Mouse (Mus musculus) neutrophil, adult 5-6 weeks (primary cell): Measurements from ENCODE around the gene Gli2. TPM values are rescaled to one million over a fixed set of nuclear protein-coding genes. Genes with fewer than 3 reads are reported as not detected.

Experiments used
- ATAC-seq: fragments of 151-379, 151-347 bp; 2 replicates; pipeline ENCODE4 v1.8.0; 2017; ENCODE audit warnings: mild to moderate bottlenecking, moderate TSS enrichment; ENCODE audit not compliant: insufficient number of reproducible peaks, poor library complexity, low FRiP score, severe bottlenecking; ENCODE audit errors: extremely low read depth
- total RNA-seq: library from RNA; stranded (forward); fragments of 200-1000 nt; gene quantifications from 2 replicates; pipeline ENCODE4 v1.2.3, GENCODE M21; 2017

Gli2 gene
- total RNA-seq, 1 experiment from 2014 or later, result not detected

DNA sequence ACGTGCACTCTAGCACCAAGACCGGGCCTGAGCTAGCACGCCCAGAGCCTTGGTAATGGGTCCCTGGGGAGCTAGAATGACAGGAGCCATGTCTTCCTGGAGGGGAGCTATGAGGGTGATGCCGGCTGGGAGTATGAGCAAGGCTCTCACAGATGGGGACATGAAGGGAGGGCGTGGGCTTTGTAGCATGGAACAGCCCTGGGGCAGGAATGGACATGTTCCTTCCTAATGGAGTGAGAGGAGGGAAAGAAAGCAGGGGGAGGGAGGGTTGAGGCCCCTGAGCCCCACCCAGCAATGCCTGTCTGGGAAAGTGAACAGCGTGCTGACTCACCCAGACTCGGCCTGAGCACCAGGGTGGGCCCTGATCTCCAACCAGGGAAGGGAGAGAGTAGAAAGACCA is 179.9 kb downstream of the Gli2 start:
- no peak for ATAC-seq

- ATAC-seq, result no peak
These were observed 188.7 kb downstream of the Gli2 start for GRCm38 (mm10) chr1:118864735-118865134.

GRCm38 (mm10) chr1:118864031-118864430 is 189.4 kb downstream of the Gli2 start:
- no peak for ATAC-seq

GRCm38 (mm10) chr1:118858101-118858500 is 195.3 kb downstream of the Gli2 start:
- ATAC-seq, result no peak

- ATAC-seq, result no peak
These were observed 222.8 kb downstream of the Gli2 start for GRCm38 (mm10) chr1:118830658-118831057.

DNA sequence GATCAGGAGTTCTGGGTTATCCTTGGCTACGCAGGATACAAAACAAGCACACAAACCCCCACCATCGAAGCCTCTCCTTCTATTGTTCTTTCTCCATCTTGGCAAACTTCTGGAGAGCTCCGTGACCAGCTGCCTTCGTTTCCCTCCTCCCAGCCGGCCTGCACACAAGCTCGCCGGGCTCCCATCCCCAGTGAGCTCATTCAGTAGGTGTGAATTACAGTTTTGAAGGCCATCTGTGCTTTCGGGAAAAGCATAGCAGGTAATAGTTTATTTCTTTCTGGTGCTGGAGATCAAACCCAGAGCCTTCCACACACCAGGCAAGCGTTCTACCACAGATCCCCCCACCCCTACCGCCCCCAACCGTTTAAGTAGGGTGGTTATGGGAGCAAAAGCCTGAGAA is 226.8 kb downstream of the Gli2 start:
- no peak for ATAC-seq

- no peak for ATAC-seq
These were observed 227.8 kb downstream of the Gli2 start for GRCm38 (mm10) chr1:118825467-118826219.

GRCm38 (mm10) chr1:118825035-118825434 is 228.4 kb downstream of the Gli2 start:
- no peak for ATAC-seq

- ATAC-seq, result no peak
These were observed 231.2 kb downstream of the Gli2 start for GRCm38 (mm10) chr1:118822258-118822657.

DNA sequence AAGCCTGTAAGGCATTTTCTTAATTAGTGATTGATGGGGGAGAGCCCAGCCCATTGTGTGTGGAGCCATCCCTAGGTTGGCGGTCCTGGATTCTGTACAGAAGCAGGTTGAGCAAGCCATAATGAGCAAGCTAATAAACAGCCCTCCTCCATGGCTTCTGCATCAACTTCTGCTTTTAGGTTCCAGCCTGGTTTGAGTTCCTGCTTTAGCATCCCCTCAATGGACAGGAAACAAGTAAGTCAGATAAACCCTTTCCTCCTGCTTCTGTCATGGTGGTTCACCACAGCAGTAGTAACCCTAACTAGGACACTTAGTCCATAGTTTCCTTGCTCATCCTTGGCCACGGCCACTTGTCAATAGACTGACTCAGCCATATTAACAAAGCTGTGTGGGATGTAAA is 238.4 kb downstream of the Gli2 start:
- ATAC-seq, result no peak

DNA sequence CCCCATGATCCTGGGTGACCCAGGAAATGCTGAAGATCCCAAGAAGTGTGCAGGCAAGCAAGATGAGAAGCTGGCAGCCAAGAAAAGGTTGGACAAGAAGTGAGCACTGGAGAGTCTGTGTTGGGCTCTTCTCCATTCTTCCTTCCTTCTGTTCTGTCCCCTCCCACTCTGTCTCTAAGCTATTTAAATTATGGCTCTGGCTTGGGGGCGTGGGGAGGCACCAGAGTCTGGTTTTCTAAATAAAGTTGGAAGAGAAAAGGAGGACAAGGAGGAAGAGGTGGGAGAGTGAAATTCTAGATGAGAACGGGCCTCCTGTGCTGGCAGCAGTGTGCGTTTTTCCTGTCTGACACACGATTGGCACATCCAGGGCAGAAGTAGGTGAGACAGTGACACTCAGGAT is 243.1 kb downstream of the Gli2 start:
- no peak for ATAC-seq

DNA sequence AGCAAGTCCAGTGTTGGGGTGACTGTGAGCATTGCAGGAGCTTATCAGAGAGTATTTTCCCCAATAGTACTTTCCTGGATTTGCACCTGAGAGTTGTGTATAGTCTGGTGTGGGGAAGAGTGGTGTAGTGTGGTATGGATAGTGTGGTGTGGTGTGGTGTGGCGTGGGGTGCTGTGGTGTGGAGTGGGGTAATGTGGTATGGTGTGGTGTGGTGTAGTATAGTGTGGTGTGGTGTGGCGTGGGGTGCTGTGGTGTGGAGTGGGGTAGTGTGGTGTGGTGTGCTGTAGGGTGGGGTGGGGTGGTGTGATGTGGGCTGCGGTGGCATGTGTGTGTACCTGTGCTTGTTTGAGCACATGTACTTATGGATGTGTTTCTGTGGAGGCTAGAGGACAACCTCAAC is 246.7 kb downstream of the Gli2 start:
- no peak for ATAC-seq

DNA sequence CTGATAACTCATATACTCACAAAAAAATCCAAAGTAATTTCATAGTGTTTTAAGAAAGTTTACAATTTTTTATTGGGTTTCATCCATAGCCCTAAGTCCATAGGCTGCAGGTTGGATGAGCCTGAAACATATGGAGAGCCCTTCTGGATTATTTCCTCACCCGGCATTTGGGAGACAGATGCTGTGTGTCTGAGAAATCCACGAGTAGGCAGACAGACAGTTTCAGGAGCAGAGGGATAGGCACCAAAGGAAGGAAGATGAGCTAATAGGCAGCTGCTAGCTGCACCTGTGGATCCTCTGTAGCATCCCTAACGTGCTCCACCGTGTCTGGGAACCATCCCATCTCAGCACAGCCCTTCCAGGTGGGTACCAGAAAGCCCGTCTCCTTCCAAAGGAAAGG is 251.3 kb downstream of the Gli2 start:
- ATAC-seq, result no peak

DNA sequence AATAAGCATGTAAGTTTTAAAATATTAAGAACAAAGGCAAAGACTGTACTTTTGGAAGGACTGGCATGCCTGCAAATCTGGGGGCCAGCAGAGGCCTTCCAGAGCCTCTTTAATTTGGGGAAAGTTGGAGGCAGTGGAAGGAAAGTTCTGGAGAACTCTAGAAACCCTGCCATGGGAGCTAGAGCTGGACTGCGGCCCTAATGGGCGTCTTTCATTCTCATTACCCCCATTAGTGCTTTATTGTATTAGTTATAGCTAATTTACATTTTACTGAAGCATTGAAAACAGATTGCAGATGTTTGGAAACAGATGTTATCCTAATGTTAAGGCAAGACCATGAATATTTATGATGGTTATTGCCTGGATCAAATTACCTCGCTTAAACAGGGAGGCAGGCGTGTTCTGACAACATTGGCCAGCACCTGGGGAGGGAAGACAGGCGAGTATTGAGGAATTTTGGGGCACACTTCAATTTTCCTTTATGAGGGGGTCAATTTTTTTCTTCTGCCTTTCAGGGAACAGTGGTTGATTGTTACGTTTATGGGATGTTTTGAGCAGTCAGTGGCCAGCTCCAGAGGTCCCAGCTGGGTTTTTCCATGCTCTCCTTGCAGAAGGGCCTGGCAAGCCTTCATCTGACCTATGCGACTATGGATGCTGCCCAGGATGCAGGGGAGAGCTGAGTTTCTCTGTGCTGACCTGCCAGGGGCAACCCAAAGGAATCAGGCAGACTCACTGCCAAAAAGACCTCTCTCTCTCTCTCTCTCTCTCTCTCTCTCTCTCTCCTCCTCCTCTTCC is 253.9 kb downstream of the Gli2 start:
- ATAC-seq, result no peak

- no peak for ATAC-seq
These were observed 257.8 kb downstream of the Gli2 start for GRCm38 (mm10) chr1:118795415-118796167.

DNA sequence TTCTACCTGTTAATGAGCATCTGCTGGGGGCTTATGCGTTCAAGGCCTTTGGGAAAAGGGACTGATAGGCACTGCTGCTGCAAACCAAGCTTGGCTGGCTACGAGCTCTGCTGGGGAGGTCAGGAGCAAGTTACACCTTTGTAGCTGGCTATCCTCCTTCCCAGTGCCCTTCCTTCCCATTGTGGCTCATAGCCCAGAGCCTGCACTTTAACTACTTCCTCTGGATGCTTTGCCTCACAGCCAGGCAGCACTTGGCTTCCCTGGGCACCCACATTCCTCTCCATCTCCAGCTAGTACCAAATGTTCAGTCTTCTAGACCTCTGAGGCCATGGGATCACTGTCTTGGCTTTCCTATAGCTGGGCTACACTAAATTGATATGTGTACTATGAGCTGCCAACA is 263.5 kb downstream of the Gli2 start:
- no peak for ATAC-seq

DNA sequence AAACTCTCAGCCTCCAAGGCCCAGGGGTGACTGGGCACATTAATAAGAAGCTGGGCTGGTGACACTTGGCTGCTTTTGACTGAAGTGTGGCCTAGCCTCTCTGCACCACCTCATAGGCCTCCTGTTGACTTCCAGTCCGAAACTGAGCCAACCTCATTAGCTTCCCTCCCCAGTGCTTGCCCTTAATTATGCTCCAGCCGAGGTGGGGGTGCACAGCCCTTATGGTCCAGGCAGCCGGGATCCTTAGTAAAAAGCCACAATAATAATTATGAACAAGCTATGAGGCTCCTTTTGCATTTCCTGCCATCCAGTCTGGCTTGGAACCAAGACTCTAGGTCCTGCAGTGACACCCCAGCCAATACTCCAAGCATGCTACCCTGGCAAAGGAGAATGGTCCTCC is 264.0 kb downstream of the Gli2 start:
- ATAC-seq, result no peak

- no peak for ATAC-seq
These were observed 264.6 kb downstream of the Gli2 start for GRCm38 (mm10) chr1:118788813-118789212.

GRCm38 (mm10) chr1:118787486-118787885 is 265.9 kb downstream of the Gli2 start:
- no peak for ATAC-seq
